Mouse (Mus musculus) cerebellum, adult 18-20 months (tissue): Measurements from ENCODE around the gene Krtap20-2.
"Not testable (repeated sequence)": the region's sequence is repeated elsewhere in the genome, so short reads cannot be mapped to it uniquely, and the experiment has no call there.

ENCODE experiments used
- DNase-seq, 2 experiments: peaks; one replicate each; pipeline ENCODE4 v3.0.0; 2021

Gene Krtap20-2

GRCm38 (mm10) chr16:89205561-89205960, at the start of gene Krtap20-2:
Gene Krtap20-2, plus strand, starts transcription at chr16:89205861.
- DNase-seq = no peak

- DNase-seq = no peak
Observed at GRCm38 (mm10) chr16:89157652-89158051, 48.0 kb upstream of the Krtap20-2 start, which contains the start of gene Gm9789. Gene Gm9789, plus strand, starts transcription at chr16:89157952.

- not testable (repeated sequence) for DNase-seq
Observed at GRCm38 (mm10) chr16:89169190-89169589, 36.5 kb upstream of the Krtap20-2 start, which contains the start of gene Gm7735. Gene Gm7735, plus strand, starts transcription at chr16:89169490.

- no peak for DNase-seq
Observed at GRCm38 (mm10) chr16:89174435-89174834, 31.2 kb upstream of the Krtap20-2 start, which contains the start of gene 1110057P08Rik. Gene 1110057P08Rik, plus strand, starts transcription at chr16:89174735.

GRCm38 (mm10) chr16:89188621-89189020, 17.0 kb upstream of the Krtap20-2 start:
- DNase-seq = no peak
